Mouse (Mus musculus): ENCODE data around the gene Ftl1. TPM values are rescaled to one million over a fixed set of nuclear protein-coding genes. Genes with fewer than 3 reads are reported as not detected.
A peak's percentile ranks its signal among the peaks of the same experiment; 100 is the strongest.
"Not testable (repeated sequence)": the region's sequence is repeated elsewhere in the genome, so short reads cannot be mapped to it uniquely, and the experiment has no call there.

Ftl1 gene
- polyA plus RNA-seq (2016; fragmentation: Nextera tagmentation; extraction: Ambion mirVana), result 5,460 and 5,734 TPM in 2 replicates

DNA sequence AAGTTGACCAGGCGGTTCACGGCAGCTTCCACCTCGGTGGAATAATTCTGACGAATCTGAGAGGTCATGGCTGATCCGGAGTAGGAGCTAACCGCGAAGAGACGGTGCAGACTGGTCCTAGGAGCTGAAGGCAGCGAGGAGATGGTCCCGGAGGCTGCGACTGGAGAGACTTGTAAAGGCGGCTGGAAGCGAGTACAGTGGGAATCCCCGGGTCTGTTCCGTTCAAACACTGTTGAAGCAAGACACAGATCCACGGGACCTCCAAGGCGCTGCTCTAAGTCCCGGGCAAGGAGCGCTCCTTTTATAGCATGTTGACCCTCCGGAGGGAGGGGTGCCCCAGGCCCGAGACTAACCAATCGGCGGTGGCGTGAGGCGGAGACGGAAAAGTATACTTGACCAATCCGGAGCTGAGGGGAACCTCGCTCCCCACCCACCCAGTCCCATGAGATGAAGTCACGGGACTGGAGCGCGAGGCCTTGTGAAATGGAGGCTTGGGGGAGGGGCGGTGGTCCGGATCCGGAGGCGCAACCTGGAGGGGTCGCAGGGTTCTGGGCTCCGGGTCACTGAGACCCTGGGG is at the start of gene Ftl1:
TSS of gene Ftl1 (minus strand) at position 321 of the 577 bp plus-strand sequence.
- WGBS, result under 1% methylated on average over 37 of the region's 37 CpGs
- H3K27ac ChIP-seq (replicated peaks), result peak within 1 kb of the TSS; percentile 96
- peaks cover 85% of the 10 kb centered on the region for H3K36me3 ChIP-seq (replicated peaks)
- not testable (repeated sequence) for H3K9me3 ChIP-seq; H3K27me3 ChIP-seq (replicated peaks; ENCODE audit: low read depth, poor library complexity, severe bottlenecking)
- peaks cover 43% of the 10 kb centered on the region for H3K4me1 ChIP-seq
- peak within 1 kb of the TSS; percentile 88 for H3K4me3 ChIP-seq
- DNase-seq (ENCODE audit: low spot score), result peak; percentile 98

DNA sequence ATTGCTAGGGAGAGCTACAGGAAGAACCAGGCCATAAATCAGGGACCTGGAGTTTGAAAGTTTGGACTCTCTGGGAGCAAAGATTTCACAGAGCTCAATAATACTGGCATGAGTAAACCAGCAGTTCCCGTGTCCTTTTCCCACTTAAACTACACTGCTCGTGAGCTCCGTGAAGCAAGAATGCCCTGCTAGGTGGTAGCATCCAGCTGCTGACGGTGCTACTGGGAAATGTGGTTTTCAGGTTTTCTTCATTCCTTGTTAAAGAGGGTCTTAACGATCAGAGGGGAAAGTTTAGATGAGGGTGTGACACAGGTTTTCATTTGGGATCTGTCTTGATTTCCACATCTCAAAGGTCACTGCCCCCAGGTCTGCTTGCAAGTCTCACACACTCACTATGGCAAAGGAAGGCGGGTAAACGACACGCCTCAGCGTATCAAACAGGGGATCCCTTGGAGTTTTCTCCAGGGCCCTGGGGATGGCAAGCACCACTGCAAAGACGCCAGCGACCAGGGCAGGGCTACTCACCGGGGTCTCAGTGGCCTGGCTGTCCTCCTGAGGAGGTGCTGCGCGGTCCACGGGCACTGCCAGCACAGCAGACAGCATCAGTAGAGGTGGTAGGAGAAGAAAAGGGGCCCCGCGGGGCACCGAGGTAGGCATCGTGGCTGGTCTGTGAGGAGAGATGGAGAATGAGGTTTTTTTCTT is 49.6 kb upstream of the Ftl1 start:
- Histone ChIP-seq H3K9me3 (no peaks in the 10 kb centered on the region), H3K27me3 (replicated peaks; ENCODE audit: low read depth, poor library complexity, severe bottlenecking) (no peaks in the 10 kb centered on the region), H3K4me3 (peak overlapping the region; percentile 84), H3K4me1 (peaks cover 24% of the 10 kb centered on the region), H3K27ac (replicated peaks) (peak overlapping the region; percentile 93), H3K36me3 (replicated peaks) (peaks cover 36% of the 10 kb centered on the region)
- no peak for DNase-seq (ENCODE audit: low spot score)
- 46% methylated on average over 19 of the region's 19 CpGs for WGBS

DNA sequence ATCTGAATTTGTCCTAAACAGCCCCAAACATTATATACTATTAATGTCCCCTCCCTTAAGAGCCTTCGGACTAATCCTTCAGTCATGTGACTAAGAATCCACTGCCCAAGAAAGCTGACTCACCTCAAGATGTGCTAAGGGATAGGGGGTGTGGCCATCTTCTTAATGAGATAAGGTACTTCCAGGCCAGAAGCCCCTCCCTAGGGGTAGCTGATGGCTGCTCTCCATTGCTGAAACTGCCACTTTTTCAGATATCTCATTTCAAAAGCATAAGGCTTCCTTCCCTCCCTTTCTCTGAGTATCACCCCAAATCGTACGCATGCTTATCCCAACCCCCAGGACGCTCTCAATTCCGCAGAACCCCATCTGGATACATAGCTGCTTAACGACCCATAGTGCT is 48.9 kb upstream of the Ftl1 start:
- Histone ChIP-seq H3K27me3 (replicated peaks; ENCODE audit: low read depth, poor library complexity, severe bottlenecking) (no peaks in the 10 kb centered on the region), H3K27ac (replicated peaks) (no peak overlapping the region), H3K4me3 (peak overlapping the region; percentile 84; the same call in 1 of the 2 replicates), H3K36me3 (replicated peaks) (peaks cover 42% of the 10 kb centered on the region), H3K9me3 (no peaks in the 10 kb centered on the region), H3K4me1 (peaks cover 21% of the 10 kb centered on the region)
- WGBS, result 94% methylated on average over 6 of the region's 6 CpGs
- no peak for DNase-seq (ENCODE audit: low spot score)

DNA sequence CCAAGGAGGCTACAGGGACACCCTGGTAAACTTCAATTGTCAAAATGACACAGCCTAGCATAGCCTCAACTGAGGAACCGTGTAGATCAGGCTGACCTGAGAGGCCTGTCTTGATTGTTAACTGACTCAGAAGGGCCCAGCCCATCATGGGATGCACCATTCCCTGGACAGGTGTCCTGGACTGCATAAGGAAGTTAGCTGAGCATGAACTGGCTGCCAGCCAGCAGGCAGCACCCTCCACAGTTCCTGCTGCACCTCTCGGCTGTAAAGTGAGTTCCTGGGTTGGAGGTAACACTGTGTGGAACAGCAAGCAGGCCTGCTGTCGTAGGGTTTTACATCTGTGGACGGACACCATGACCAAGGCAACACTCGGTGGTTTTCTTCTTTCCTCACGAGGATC is 47.9 kb upstream of the Ftl1 start:
- Histone ChIP-seq H3K4me1 (peaks cover 25% of the 10 kb centered on the region), H3K36me3 (replicated peaks) (peaks cover 51% of the 10 kb centered on the region), H3K9me3 (no peaks in the 10 kb centered on the region), H3K4me3 (no peak overlapping the region), H3K27ac (replicated peaks) (no peak overlapping the region), H3K27me3 (replicated peaks; ENCODE audit: low read depth, poor library complexity, severe bottlenecking) (no peaks in the 10 kb centered on the region)
- WGBS, result 92% methylated on average over 6 of the region's 6 CpGs
- no peak for DNase-seq (ENCODE audit: low spot score)

DNA sequence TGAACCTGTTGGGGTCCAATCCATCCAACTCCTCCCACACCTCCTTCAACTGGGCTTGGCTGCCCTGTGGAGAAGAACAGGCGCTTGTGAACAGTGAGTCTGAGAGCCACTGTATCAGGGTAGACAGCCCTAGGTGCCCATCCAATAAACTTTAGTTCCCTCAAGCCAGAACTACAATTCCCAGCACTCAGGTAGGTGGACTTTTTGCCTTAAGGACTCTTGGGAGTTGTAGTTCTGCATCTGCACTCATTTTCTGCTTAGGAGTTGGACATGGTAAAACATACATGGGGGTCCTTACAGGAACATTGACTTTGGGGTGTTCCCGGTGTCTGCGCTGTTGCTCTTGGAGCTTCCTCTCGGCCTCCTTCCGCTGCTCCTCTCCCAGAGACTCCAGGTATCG is 38.7 kb upstream of the Ftl1 start:
- H3K4me1 ChIP-seq, result peaks cover 3% of the 10 kb centered on the region; the same call in 1 of the 2 replicates
- DNase-seq (ENCODE audit: low spot score), result no peak
- H3K27ac ChIP-seq (replicated peaks), result no peak overlapping the region
- H3K27me3 ChIP-seq (replicated peaks; ENCODE audit: low read depth, poor library complexity, severe bottlenecking), result no peaks in the 10 kb centered on the region
- WGBS, result 96% methylated on average over 6 of the region's 6 CpGs
- peaks cover 98% of the 10 kb centered on the region for H3K36me3 ChIP-seq (replicated peaks)
- no peaks in the 10 kb centered on the region for H3K9me3 ChIP-seq
- no peak overlapping the region for H3K4me3 ChIP-seq

DNA sequence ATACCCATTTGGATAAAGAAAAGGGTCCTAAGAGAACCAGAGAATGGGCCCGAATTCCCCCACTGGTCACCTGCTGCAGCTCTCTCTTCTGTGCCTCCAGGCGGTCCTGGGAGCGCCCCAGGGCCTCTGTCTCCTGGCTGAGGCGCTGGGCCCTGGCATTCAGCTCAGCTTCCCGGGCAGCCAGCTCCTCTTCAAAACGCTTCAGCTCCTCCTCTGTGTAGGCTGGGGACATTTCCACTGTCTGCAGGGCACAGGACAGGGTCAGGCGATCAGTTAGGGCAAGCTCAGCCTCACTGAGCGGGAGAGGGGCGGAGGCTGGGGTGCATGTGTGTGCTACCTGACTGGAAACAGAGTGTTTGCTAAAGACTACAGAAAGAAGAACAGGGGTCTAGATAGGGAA is 34.9 kb upstream of the Ftl1 start:
- no peak for DNase-seq (ENCODE audit: low spot score)
- WGBS, result 83% methylated on average over 9 of the region's 9 CpGs
- Histone ChIP-seq H3K27me3 (replicated peaks; ENCODE audit: low read depth, poor library complexity, severe bottlenecking) (no peaks in the 10 kb centered on the region), H3K27ac (replicated peaks) (no peak overlapping the region), H3K36me3 (replicated peaks) (peaks cover 79% of the 10 kb centered on the region), H3K9me3 (no peaks in the 10 kb centered on the region), H3K4me3 (no peak overlapping the region), H3K4me1 (peaks cover 23% of the 10 kb centered on the region)

DNA sequence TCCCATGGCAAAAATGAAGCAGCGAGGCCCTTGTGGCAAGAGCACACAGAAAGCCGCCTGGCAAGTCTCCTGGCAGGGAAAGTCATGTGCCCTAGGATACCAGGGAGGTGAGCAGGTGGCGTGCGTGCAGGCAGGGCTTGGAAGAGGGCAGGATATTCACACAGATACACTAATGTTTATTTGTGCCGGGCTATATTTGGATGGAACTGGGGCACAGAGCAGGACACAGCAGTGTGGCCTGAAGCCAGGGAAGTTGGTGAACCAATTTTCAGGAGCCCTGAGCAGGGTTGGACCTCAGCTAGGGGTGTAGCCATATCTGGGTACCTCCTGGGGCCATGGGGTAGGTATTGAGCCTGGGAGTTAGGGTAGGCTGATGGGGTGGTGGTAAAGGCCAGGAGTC is 33.3 kb upstream of the Ftl1 start:
- whole genome bisulfite sequencing, result 95% methylated on average over 5 of the region's 5 CpGs
- Histone ChIP-seq H3K27ac (replicated peaks) (no peak overlapping the region), H3K36me3 (replicated peaks) (peaks cover 63% of the 10 kb centered on the region), H3K4me3 (no peak overlapping the region), H3K9me3 (no peaks in the 10 kb centered on the region), H3K4me1 (peaks cover 39% of the 10 kb centered on the region), H3K27me3 (replicated peaks; ENCODE audit: low read depth, poor library complexity, severe bottlenecking) (no peaks in the 10 kb centered on the region)
- DNase-seq (ENCODE audit: low spot score), result no peak

DNA sequence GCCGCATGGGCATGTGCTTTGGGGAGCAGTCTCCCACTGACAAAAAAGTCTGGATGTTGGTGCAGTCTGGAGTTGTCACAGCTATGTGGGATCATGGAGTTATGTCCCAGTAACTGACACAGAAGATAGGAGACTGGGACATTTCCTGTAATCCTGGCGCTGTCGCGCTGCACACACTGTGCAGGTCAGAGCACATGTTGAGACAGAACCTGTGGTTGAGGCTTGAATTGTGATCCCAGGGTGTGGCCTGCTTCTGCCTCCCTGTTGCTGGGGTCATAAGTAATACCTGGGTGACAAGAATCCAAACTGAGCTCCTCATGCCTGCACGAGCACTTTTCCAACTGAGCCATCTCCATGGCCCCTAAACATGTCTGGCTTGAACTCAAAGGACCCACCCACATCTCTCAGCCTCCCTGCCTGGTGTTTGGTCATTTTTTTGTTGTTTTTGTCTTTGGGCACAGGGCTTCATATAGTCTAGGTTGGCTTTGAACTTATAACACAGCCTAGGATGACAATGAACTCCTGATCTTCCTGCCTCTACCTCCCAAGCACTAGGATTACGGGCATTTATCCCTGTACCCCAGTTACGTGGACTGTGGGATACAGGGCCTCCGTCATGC is 32.7 kb upstream of the Ftl1 start:
- no peak overlapping the region for H3K27ac ChIP-seq (replicated peaks)
- H3K4me3 ChIP-seq, result no peak overlapping the region
- no peaks in the 10 kb centered on the region for H3K9me3 ChIP-seq
- peaks cover 45% of the 10 kb centered on the region for H3K4me1 ChIP-seq
- H3K36me3 ChIP-seq (replicated peaks), result peaks cover 57% of the 10 kb centered on the region
- H3K27me3 ChIP-seq (replicated peaks; ENCODE audit: low read depth, poor library complexity, severe bottlenecking), result no peaks in the 10 kb centered on the region
- DNase-seq (ENCODE audit: low spot score), result no peak
- WGBS, result 94% methylated on average over 8 of the region's 8 CpGs

DNA sequence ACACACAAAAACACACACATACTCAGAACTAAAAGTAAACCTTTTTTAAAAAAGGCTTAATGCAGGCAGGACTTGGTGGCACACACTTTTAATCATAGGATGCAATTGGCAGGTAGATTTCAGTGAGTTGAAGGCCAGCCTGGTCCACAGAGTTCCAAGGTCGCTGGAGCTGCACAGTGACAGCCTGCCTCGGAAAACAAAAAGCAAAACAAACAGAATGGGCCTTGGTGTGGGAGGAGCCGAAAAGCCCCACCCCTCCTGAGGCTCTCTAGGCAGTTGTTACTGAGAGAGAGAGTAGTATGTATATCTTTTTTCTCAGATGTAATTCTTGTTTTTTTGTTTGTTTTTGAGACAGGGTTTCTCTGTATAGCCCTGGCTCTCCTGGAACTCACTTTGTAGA is 31.6 kb upstream of the Ftl1 start:
- H3K4me3 ChIP-seq, result 0 out of 2 replicates have a peak overlapping the region, but pooled peaks have one; percentile 23
- peaks cover 45% of the 10 kb centered on the region for H3K4me1 ChIP-seq
- H3K36me3 ChIP-seq (replicated peaks), result peaks cover 47% of the 10 kb centered on the region
- DNase-seq (ENCODE audit: low spot score), result no peak
- 25% methylated on average over 3 of the region's 3 CpGs for WGBS
- H3K9me3 ChIP-seq, result no peaks in the 10 kb centered on the region
- no peaks in the 10 kb centered on the region for H3K27me3 ChIP-seq (replicated peaks; ENCODE audit: low read depth, poor library complexity, severe bottlenecking)
- H3K27ac ChIP-seq (replicated peaks), result no peak overlapping the region

DNA sequence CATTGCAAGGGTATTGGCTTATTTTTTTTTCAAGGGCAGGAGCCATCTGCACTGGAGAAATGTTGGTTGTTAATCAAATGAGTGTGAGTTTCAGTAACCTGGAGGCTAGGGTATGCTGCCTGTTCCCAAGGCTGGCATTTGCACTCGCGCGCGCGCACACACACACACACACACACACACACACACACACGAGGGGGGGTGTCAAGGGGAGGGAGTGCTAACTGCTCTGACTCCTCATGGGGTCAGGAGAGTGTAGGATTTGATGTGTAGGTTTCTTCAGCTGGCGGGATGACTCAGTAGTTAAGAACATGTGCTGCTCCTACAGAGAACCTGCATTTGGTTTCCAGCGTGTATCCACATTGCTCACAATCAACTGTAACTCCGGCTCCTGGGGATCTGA is 31.1 kb upstream of the Ftl1 start:
- Histone ChIP-seq H3K9me3 (no peaks in the 10 kb centered on the region), H3K27ac (replicated peaks) (no peak overlapping the region), H3K4me3 (no peak overlapping the region), H3K27me3 (replicated peaks; ENCODE audit: low read depth, poor library complexity, severe bottlenecking) (no peaks in the 10 kb centered on the region), H3K36me3 (replicated peaks) (peaks cover 45% of the 10 kb centered on the region), H3K4me1 (peaks cover 45% of the 10 kb centered on the region)
- DNase-seq (ENCODE audit: low spot score), result peak; percentile 70
- 51% methylated on average over 9 of the region's 9 CpGs for WGBS

DNA sequence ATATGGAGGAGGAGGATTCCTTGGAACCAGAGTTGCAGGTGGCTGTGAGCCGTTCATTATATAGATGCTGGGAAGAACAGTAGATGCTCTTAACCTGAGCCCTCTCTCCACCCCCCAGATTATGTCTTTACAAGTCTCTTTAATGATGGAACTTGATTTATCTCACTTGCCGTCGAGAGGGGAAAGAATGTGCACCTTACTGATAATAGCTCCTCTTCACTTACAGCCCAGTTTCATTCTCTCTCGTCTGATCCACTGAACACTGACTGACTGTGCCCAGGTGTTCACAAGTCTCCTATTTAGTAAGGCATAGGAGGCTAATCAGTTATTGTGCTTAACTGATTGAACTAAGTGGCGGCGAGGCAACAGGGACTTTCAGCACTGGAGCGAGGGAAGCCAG is 29.9 kb upstream of the Ftl1 start:
- no peak overlapping the region for H3K4me3 ChIP-seq
- H3K27me3 ChIP-seq (replicated peaks; ENCODE audit: low read depth, poor library complexity, severe bottlenecking), result no peaks in the 10 kb centered on the region
- H3K4me1 ChIP-seq, result peaks cover 45% of the 10 kb centered on the region
- DNase-seq (ENCODE audit: low spot score), result no peak
- WGBS, result 85% methylated on average over 7 of the region's 7 CpGs
- no peak overlapping the region for H3K27ac ChIP-seq (replicated peaks)
- peaks cover 35% of the 10 kb centered on the region for H3K36me3 ChIP-seq (replicated peaks)
- H3K9me3 ChIP-seq, result no peaks in the 10 kb centered on the region

DNA sequence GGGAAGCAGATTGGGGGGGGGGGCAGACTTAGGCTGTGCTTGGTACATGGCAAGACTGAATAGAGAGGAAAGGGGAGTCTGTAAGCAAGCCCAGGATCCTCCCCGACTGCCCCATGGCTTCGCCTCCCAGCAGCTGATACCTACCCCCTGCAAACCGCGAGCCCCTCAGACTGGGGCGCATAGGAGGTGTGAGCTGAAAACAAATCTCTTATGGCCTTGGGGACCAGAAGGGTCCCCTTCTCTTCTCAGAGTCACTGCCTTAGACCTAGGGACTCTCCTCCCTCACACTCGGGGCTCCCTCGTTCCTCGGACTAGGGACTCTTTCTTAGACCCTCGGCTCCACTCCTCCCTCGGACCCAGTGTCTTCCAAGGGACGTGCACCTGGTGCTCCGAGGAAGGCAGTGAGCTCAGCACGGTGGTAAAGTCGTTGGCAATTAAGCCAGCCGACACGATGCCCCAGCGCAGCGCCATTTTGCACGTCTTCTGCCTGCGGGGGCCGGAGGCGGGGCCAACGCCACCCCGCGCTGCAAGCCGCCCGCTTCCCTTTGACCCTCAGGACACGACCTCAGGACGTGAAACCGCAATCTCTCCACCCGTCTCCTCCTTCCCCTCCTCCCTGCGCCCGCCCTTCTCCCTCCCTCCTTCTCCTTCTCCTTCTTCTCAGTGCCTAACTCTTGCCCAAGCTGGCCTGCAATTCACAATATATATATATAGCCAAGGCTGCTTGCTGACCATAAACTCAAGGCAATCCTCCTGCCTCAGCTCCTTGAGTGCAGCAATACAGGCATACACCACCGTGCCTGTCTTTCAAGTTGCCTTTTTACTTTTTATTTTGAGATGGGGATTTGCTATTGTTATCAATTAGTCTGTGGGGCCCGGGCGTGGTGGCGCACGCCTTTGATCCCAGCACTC is 28.9 kb upstream of the Ftl1 start, which contains the start of gene Dhdh:
TSS of gene Dhdh (minus strand) at position 513 of the 912 bp plus-strand sequence.
- peak within 1 kb of the TSS; percentile 90 for H3K27ac ChIP-seq (replicated peaks)
- H3K4me1 ChIP-seq, result peaks cover 45% of the 10 kb centered on the region
- peaks cover 25% of the 10 kb centered on the region for H3K36me3 ChIP-seq (replicated peaks)
- DNase-seq (ENCODE audit: low spot score), result peak; percentile 80
- H3K27me3 ChIP-seq (replicated peaks; ENCODE audit: low read depth, poor library complexity, severe bottlenecking), result no peaks in the 10 kb centered on the region
- H3K4me3 ChIP-seq, result peak within 1 kb of the TSS; percentile 68
- 6% methylated on average over 38 of the region's 38 CpGs for WGBS
- no peaks in the 10 kb centered on the region for H3K9me3 ChIP-seq

Data from embryonic facial prominence, embryonic 10.5 days (tissue).